Mouse (Mus musculus) cerebellum, adult 2 months (tissue): Measurements from ENCODE around the gene Rras. TPM values are rescaled to one million over a fixed set of nuclear protein-coding genes. Genes with fewer than 3 reads are reported as not detected.
A peak's percentile ranks its signal among the peaks of the same experiment; 100 is the strongest.

Experiments used
- DNase-seq, 2 experiments: peaks; one replicate each; pipeline ENCODE4 v3.0.0; 2021
- H3K27ac ChIP-seq: fragments of 200-500 bp; 2 replicates; pipeline ENCODE4 v1.5.1; 2012; ENCODE audit warnings: low read length, control low read depth, inconsistent platforms; ENCODE audit not compliant: insufficient read depth
- H3K27me3 ChIP-seq: fragments of 200-500 bp; 2 replicates; pipeline ENCODE4 v1.6.1; 2012; ENCODE audit warnings: inconsistent platforms, mild to moderate bottlenecking, low read length, moderate library complexity; ENCODE audit not compliant: control insufficient read depth, insufficient read depth
- H3K4me1 ChIP-seq: fragments of 200-500 bp; 2 replicates; pipeline ENCODE4 v1.6.1; 2011; ENCODE audit warnings: low read length; ENCODE audit not compliant: control insufficient read depth, insufficient read depth
- H3K4me3 ChIP-seq: fragments of 200-500 bp; replicated peaks from 2 replicates; pipeline ENCODE3; 2011; ENCODE audit warnings: mild to moderate bottlenecking, low read depth, low read length, control low read depth; ENCODE audit not compliant: insufficient read depth
- CTCF ChIP-seq: fragments of 200-500 bp; IDR thresholded peaks from 2 replicates; pipeline ENCODE4 v1.5.1; 2011; ENCODE audit warnings: low read depth, mild to moderate bottlenecking, control low read depth, low read length, moderate library complexity, borderline replicate concordance; ENCODE audit not compliant: insufficient read depth
- POLR2A ChIP-seq: fragments of 200-500 bp; IDR thresholded peaks from 2 replicates; pipeline ENCODE4 v1.6.1; 2011; ENCODE audit warnings: low read length, control low read depth, borderline replicate concordance; ENCODE audit not compliant: insufficient read depth
- WGBS: fragments of 180-500 bp; shearing (Covaris S2); methylation state at CpG from one replicate; pipeline ENCODE4 v1.1.7; 2018; 5-methylcytosine and 5-hydroxymethylcytosine counted together
- polyA plus RNA-seq: library from polyadenylated mRNA; depleted of rRNA; stranded (reverse); fragments of >200 nt; gene quantifications from 2 replicates; pipeline ENCODE4 v1.2.3, GENCODE M21; 2012

Gene Rras
- polyA plus RNA-seq, 1 experiment, result 29.7 TPM

- H3K4me3 ChIP-seq, result no peak overlapping the region
- DNase-seq, result no peak
- no peak for TF ChIP-seq POLR2A
- no peak for TF ChIP-seq CTCF
- H3K27me3 ChIP-seq, result no peaks in the 10 kb centered on the region
- 93% methylated on average over 26 of the region's 26 CpGs for WGBS
- H3K4me1 ChIP-seq, result peaks cover 9% of the 10 kb centered on the region
- no peak overlapping the region for H3K27ac ChIP-seq
These were observed 29.1 kb downstream of the Rras start for GRCm38 (mm10) chr7:45046853-45047350.

DNA sequence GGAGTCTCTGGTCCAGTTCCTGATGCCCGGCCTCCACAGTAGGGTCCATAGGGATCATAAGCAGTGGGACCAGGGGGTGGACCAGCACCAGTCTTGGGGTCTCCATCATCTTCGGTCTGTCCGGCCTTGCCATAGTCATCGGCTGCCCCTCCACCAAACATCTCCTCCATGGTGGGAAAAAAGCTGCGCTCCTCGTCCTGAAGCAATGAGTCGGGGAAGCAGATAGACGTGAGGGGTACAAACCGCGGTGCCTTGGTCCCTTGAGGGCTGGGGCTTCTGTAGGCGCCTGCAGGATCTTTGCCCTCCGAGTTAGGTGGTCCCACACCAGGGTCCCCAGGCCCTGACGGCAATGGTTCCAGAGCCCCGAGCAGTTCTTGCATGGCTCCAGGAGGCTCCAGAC, 29.7 kb downstream of the Rras start:
- peaks cover 9% of the 10 kb centered on the region for H3K4me1 ChIP-seq
- no peak for DNase-seq
- TF ChIP-seq POLR2A, result no peak
- TF ChIP-seq CTCF, result no peak
- no peak overlapping the region for H3K27ac ChIP-seq
- no peak overlapping the region for H3K4me3 ChIP-seq
- H3K27me3 ChIP-seq, result no peaks in the 10 kb centered on the region
- 94% methylated on average over 14 of the region's 14 CpGs for WGBS

GRCm38 (mm10) chr7:45048001-45048890, 30.5 kb downstream of the Rras start:
- Histone ChIP-seq H3K4me1 (peaks cover 9% of the 10 kb centered on the region), H3K27ac (no peak overlapping the region), H3K4me3 (no peak overlapping the region), H3K27me3 (no peaks in the 10 kb centered on the region)
- DNase-seq, result peak in 1 of 2 experiments; percentile 41
- TF ChIP-seq CTCF (no peak), POLR2A (no peak)
- WGBS, result 51% methylated on average over 38 of the region's 38 CpGs

- 79% methylated on average over 23 of the region's 23 CpGs for WGBS
- Histone ChIP-seq H3K27ac (no peak overlapping the region), H3K4me3 (no peak overlapping the region), H3K4me1 (peaks cover 9% of the 10 kb centered on the region), H3K27me3 (no peaks in the 10 kb centered on the region)
- TF ChIP-seq POLR2A (no peak), CTCF (no peak)
- DNase-seq, result no peak
These were observed 31.3 kb downstream of the Rras start for GRCm38 (mm10) chr7:45048923-45049657.

DNA sequence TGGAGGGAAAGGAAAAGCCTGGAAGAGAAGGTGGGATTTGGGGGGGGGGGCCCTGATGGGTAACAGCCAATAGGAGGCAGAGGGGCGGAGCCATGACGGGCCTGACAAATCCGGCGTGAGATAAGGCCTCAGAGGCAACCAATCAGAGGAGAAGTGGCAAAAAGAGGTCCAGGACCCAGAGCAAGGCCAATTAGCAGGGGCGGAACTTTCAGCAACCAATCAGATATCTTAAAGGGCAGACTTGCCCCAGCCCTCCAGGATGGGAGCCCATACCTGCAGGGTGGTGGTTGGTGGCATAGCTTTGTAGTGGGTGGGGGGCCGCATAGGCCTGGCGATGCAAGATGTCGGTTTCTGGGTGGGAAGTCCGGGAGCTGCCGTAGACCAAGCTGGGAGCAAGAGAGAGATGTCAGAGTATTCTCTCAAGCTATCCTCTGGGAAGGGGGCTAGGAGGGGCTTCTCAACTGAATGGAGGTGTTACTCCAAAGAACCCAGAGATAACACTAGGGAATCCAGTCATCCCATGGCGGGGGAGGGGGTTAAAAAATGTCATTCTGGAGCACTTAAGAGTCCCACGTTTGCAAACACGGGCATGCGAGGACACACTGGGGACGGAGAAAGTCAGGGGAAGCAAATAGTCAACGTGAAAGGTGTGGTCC, 33.3 kb downstream of the Rras start:
- H3K27ac ChIP-seq, result no peak overlapping the region
- DNase-seq, result peak; percentile 71 to 86
- WGBS, result 3% methylated on average over 16 of the region's 16 CpGs
- H3K4me3 ChIP-seq, result peak overlapping the region; percentile 70
- H3K4me1 ChIP-seq, result peaks cover 9% of the 10 kb centered on the region
- no peaks in the 10 kb centered on the region for H3K27me3 ChIP-seq
- TF ChIP-seq POLR2A (no peak), CTCF (no peak)

GRCm38 (mm10) chr7:45051601-45051974, 33.8 kb downstream of the Rras start:
- peaks cover 9% of the 10 kb centered on the region for H3K4me1 ChIP-seq
- peak overlapping the region; percentile 70 for H3K4me3 ChIP-seq
- DNase-seq, result no peak
- H3K27ac ChIP-seq, result no peak overlapping the region
- WGBS, result 4% methylated on average over 13 of the region's 13 CpGs
- no peak for TF ChIP-seq POLR2A
- no peak for TF ChIP-seq CTCF
- no peaks in the 10 kb centered on the region for H3K27me3 ChIP-seq

GRCm38 (mm10) chr7:45052181-45052861, 34.6 kb downstream of the Rras start:
- H3K4me3 ChIP-seq, result peak overlapping the region; percentile 70
- H3K27me3 ChIP-seq, result no peaks in the 10 kb centered on the region

More at GRCm38 (mm10) chr7:45052181-45052861, 34.6 kb downstream of the Rras start:
- H3K27ac ChIP-seq, result peak overlapping the region; percentile 79
- TF ChIP-seq POLR2A, result no peak
- no peak for TF ChIP-seq CTCF
- peaks cover 9% of the 10 kb centered on the region for H3K4me1 ChIP-seq
- WGBS, result 1% methylated on average over 38 of the region's 38 CpGs
- DNase-seq, result peak; percentile 61 to 66
